Mouse (Mus musculus): ENCODE results near the gene Gramd1b. TPM values are rescaled to one million over a fixed set of nuclear protein-coding genes. Genes with fewer than 3 reads are reported as not detected.

Gene Gramd1b
- total RNA-seq, 2 experiments from 2014 or later = 108 to 117 TPM

DNA sequence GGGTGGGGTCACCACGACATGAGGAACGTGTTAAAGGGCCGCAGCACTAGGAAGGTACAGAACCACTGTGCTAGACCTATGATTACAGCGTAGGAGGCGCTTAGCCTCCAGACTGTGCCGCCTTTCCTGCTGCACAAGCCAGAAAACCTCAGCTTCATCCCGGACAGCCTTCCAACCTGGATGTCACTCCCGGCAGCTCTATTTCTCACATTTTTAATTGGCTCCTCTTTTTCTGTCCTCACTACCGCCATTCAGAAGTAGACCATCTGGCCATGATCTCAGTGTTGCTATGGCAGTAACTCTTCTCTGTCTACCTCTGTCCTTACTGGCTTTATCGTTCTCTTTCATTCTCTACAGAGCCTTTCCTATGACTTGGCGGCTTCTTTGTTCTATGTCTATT is 126.5 kb downstream of the Gramd1b start:
- DNase-seq = no peak
- intact Hi-C loops (cut with DNase I) = no loop called here

DNA sequence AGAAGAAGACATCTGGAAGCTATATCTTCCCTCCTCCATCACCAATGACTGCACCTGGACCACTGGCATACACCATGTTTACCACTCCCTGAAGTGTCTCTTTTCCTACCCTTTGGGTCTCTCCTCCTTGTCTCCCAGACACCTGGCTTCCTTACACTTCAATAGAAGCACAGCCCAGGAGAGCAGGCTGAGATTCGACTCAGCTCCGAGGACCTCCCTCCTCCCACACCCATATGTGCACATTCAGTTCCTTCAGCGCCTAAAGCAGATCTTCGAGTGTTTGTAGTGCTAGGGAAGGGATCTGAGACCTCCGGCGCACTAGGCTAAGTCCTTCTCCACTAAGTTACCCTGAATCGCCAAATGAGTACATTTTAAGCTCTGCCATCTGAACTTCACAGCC is 127.4 kb downstream of the Gramd1b start:
- DNase-seq = no peak
- intact Hi-C loops (cut with DNase I) = no loop called here

DNA sequence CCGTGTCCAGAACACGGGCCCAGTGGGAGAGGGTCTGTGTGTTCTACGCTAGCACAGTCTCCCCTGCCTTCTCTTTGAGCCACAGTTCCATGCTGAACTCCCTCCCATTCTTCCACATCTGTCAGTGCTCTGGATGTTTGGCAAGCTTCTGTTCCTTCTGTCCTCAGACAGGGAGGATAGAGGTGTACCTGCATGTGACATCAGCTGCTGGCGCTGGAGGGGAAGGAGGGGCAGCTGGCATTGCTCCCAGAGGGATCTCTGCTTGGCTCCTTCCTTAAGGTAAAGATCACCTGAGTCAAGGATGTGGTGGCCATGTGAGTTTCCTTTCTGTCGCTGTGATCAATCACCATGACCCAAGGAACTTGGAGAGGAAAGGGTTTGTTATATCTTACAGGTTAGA is 129.4 kb downstream of the Gramd1b start:
- DNase-seq = no peak
- intact Hi-C loops (cut with DNase I) = no loop called here

DNA sequence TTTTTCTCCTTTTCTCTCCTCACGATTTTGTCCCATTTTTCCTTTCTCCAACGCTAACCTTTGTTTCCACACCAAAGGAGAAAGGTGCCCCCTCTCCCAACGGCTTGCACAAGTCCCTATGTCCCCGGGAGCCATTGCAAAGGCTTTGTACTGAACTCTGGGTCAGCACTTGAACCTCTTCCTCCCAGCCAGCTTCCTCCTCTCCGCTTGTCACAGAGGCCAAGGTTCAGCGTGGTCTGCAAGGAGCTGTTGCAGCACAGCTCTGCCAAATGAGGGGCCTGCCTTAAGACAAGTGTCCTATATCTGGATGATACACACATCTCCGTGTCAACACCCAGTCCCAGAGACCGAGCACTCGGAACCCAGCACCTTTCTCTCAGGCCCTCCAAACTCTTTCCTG is 130.3 kb downstream of the Gramd1b start:
- intact Hi-C loops (cut with DNase I) = no loop called here
- DNase-seq = no peak

DNA sequence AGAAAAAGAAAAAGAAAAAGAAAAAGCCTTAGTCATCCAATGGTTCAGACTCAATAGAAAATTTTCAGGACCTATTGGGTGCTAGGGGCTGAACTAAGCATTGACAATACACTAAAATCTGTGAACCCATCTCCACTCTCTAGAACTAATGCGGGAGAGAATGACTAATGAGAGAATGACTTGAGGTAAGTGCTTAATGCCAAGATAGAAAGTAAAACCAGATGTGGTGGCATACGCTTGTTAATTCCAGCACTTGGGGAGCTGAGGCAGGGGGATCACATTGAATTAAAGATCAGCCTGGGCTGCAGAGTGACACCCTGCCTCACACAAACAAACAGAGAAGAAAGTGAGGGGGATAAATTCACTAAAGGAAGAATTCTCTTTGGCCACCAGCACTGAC is 131.0 kb downstream of the Gramd1b start:
- intact Hi-C loops (cut with DNase I) = no loop called here
- DNase-seq = no peak

- DNase-seq = no peak
- intact Hi-C loops (cut with DNase I) = no loop called here
Measured at GRCm38 (mm10) chr9:40399359-40399932, 131.7 kb downstream of the Gramd1b start.

DNA sequence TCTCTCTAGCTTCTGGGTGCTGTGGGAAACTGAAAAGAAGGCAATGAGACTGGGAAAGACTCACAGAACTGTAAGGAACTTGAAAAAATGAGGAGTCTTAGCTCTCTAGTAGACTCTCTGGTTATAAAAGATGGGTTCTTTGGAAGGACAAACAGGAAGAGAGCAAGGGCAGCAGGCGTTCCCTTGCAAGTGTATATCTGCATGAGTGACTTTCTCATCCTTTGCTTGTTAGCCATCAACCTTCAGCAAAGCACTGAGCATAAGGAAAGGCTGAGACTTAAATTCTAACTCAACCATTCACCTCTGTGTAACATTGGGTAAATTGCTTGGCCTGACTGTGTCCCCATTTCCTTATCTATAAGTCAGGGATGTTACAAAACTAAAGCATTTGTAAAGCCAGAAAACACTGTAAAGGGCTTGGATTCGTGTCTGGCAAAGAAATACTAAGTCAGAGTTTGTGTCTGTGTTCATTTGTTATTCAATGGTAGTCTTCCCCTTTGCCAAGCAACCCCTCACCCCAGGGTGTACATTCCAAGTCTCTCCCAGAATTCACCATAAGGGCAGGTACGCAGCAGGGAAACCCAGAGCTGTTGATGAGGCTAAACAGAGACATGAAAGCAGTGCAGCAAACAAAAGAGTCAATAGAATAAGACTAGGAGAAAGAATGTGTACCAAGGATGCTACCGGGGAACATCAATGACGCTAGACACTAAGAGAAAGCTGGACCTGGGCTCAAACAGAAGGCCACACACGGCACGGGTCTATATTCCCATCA is 133.5 kb downstream of the Gramd1b start:
- intact Hi-C loops (cut with DNase I) = no loop called here
- no peak for DNase-seq

GRCm38 (mm10) chr9:40397036-40397435 is 134.1 kb downstream of the Gramd1b start:
- intact Hi-C loops (cut with DNase I) = no loop called here
- DNase-seq = peak; percentile 49

DNA sequence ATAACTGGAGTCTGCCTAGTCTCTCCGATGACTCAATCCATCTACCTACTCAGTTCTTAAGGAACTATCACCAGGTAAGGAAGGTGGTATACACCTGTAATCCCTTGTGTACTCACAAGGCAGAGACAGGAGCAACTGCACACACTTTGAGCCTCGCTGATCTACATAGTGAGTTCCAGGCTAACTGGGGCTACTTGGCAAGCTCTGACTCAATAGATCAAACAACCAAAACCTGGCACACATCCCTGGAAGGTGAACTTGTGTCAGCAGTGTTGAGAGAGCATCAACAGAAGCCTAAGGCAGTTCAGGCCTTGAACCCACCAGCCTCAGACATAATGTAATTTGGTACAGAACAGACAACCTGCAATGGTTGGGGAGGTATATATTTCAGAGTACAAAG is 135.0 kb downstream of the Gramd1b start:
- DNase-seq = no peak
- intact Hi-C loops (cut with DNase I) = no loop called here

GRCm38 (mm10) chr9:40391852-40392695 is 139.1 kb downstream of the Gramd1b start:
- intact Hi-C loops (cut with DNase I) = loop anchor here (5.0 kb wide), 1 partner anchor 55 kb away; no protein-coding TSS in a partner anchor
- peak; percentile 58 for DNase-seq

DNA sequence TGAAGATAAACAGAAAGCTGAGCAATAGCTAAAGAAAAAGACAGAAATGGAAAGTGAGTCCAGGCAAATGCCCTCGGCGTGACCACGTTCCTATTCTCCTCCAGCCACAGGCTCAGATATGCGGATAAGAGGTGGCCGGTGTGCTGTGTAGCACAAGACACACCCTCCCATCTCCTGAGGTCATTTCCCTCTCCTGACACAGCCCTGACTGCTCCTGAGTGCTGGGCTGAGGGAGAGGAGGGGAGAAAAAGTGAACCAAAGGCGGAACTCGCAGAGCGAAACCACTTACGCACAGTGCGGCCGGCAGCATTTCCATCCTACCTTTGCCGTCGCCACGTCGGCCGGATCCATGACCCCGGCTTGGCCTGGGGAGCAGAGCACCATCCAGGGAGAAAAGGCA is 139.8 kb downstream of the Gramd1b start:
- intact Hi-C loops (cut with DNase I) = loop anchor here (5.0 kb wide), 1 partner anchor 54 kb away; no protein-coding TSS in a partner anchor
- DNase-seq = no peak

DNA sequence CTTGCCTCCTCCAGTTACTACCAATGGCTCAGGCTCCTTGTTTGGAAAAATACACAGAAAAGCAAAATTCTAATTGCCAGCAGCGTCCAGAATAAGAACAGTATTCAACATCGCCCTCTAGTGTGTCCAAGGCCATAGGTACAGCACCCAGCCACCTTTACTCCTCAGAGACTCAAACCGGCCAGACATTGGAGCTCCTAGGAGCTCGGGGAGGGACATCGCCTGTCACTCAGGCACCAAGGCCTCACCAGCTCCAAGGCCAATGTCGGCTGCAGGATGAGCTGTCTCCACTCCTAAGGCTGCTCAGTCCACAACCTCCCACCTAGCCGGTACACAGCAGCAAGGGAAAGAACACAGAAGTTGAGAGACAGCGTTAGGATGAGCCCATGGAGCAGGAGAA is 140.3 kb downstream of the Gramd1b start:
- DNase-seq = peak; percentile 23
- intact Hi-C loops (cut with DNase I) = loop anchor here (5.0 kb wide), 1 partner anchor 54 kb away; no protein-coding TSS in a partner anchor

- no peak for DNase-seq
- intact Hi-C loops (cut with DNase I) = loop anchor here (5.0 kb wide), 1 partner anchor 53 kb away; no protein-coding TSS in a partner anchor
Measured at GRCm38 (mm10) chr9:40390396-40390760, 140.8 kb downstream of the Gramd1b start.

GRCm38 (mm10) chr9:40389669-40390395 is 141.4 kb downstream of the Gramd1b start:
- intact Hi-C loops (cut with DNase I) = loop anchor here (5.0 kb wide), 1 partner anchor 53 kb away; no protein-coding TSS in a partner anchor
- DNase-seq = no peak

DNA sequence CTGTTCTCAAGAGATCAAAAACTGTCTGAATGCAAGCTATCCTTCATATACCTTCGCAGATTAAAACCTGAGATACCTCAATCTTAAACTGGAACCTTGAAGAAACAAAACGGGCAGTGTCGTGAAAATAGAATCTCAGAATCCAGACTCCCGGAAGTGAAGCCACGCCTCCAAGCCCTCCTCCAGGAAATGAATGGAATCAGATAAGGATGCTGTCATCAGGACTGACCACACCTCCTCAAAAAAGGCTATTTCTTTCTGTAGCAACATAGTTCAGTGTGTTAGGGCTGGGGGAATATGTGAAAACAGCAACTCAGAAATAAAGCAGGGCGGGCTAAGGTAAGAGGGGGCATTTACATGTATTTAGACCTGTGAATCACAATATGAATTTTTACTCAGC is 142.0 kb downstream of the Gramd1b start:
- intact Hi-C loops (cut with DNase I) = no loop called here
- no peak for DNase-seq

DNA sequence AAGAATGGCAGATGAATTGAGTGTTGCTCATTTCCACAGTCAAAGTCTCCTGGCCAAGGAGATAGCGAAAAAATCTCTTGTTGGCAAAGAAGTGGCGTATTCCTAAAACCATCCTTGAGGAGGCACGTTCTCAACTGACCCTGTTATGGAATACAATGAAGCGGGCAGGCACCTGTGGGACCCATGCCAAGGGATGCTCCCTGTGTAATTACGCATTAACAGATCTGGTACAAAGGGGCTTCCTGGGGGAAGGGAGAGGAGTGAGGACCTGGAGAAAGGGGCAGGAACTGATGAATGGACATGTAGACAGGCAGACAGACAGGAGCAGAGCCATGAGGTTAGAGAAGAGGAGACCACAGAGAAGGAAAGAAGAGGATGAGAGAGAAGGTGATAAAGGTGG is 146.4 kb downstream of the Gramd1b start:
- DNase-seq = no peak
- intact Hi-C loops (cut with DNase I) = no loop called here

DNA sequence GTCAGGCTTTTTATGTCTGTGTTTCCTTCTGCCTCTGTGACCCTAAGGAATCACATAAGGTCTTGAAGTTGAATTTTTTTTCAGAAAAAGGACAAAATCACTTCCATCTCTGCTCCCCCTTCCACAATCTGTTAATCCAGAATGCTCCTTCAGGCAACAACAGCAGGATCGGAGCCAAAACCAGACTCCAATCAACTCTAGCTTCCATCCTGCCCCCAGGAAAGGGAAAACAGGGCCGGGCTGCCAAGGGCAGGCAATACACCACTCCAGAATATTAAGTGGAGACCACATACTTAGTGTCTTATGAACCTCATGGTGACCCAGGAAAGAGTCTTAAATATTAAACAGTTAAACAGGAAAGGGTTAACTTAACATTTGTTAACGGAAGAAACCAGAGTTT is 148.7 kb downstream of the Gramd1b start:
- DNase-seq = peak; percentile 74
- intact Hi-C loops (cut with DNase I) = no loop called here

- intact Hi-C loops (cut with DNase I) = no loop called here
- DNase-seq = peak; percentile 90
Measured at GRCm38 (mm10) chr9:40381416-40382411, 149.5 kb downstream of the Gramd1b start.

- intact Hi-C loops (cut with DNase I) = no loop called here
- DNase-seq = no peak
Measured at GRCm38 (mm10) chr9:40376711-40377410, 154.3 kb downstream of the Gramd1b start.

All from left cerebral cortex, postnatal 4 days (tissue).